Mouse (Mus musculus): ENCODE data around the gene Gm27021.

GRCm38 (mm10) chr8:120568164-120568798, 99.6 kb downstream of the Gm27021 start:
- no peak for TF ChIP-seq POLR2A (IDR thresholded peaks at IDR 0.05; ENCODE audit: low read depth, low read length)
- TF ChIP-seq CTCF (IDR thresholded peaks at IDR 0.05; ENCODE audit: extremely low read depth, insufficient read length, insufficient replicate concordance, low read depth, low read length) = no peak
